Mouse (Mus musculus) liver, adult 2 months (tissue): ENCODE data around the gene Angptl1. TPM values are rescaled to one million over a fixed set of nuclear protein-coding genes. Genes with fewer than 3 reads are reported as not detected.

ENCODE experiments used
- DNase-seq: peaks from one replicate; pipeline ENCODE4 v3.0.0-alpha.2; 2011; ENCODE audit warnings: low read depth, low spot score; ENCODE audit errors: extremely low read depth
- H3K27ac ChIP-seq: fragments of 200-500 bp; replicated peaks from 2 replicates; pipeline ENCODE4 v1.5.1; 2012; ENCODE audit warnings: low read depth, mild to moderate bottlenecking, control low read depth, inconsistent platforms, low read length; ENCODE audit not compliant: insufficient read depth
- H3K27me3 ChIP-seq: fragments of 200-500 bp; 2 replicates; pipeline ENCODE4 v1.6.1; 2012; ENCODE audit warnings: mild to moderate bottlenecking, moderate library complexity, low read length, inconsistent platforms; ENCODE audit not compliant: control insufficient read depth, insufficient read depth
- H3K36me3 ChIP-seq: fragments of 200-500 bp; 2 replicates; pipeline ENCODE4 v1.6.1; 2012; ENCODE audit warnings: low read length, inconsistent platforms; ENCODE audit not compliant: control insufficient read depth, insufficient read depth
- H3K4me1 ChIP-seq: fragments of 200-500 bp; 2 replicates; pipeline ENCODE4 v1.6.1; 2011; ENCODE audit warnings: low read length; ENCODE audit not compliant: control insufficient read depth, insufficient read depth
- H3K4me3 ChIP-seq: fragments of 200-500 bp; 2 replicates; pipeline ENCODE4 v1.5.1; 2011; ENCODE audit warnings: low read depth, mild to moderate bottlenecking, control low read depth, low read length, moderate library complexity; ENCODE audit not compliant: insufficient read depth
- H3K79me2 ChIP-seq: fragments of 200-500 bp; 2 replicates; pipeline ENCODE4 v1.6.1; 2012; ENCODE audit warnings: inconsistent platforms, mild to moderate bottlenecking, low read length, moderate library complexity; ENCODE audit not compliant: control insufficient read depth, insufficient read depth
- H3K9ac ChIP-seq: fragments of 200-500 bp; 2 replicates; pipeline ENCODE4 v1.6.1; 2012; ENCODE audit warnings: low read depth, mild to moderate bottlenecking, control low read depth, inconsistent platforms, low read length
- CTCF ChIP-seq: fragments of 200-500 bp; IDR thresholded peaks from 2 replicates; pipeline ENCODE4 v1.5.1; 2011; ENCODE audit warnings: low read depth, low read length, control low read depth
- POLR2A ChIP-seq: fragments of 200-500 bp; IDR thresholded peaks from 2 replicates; pipeline ENCODE4 v1.6.1; 2011; ENCODE audit warnings: low read length, control low read depth; ENCODE audit not compliant: insufficient read depth; ENCODE audit errors: extremely low read depth
- WGBS: fragments of 180-500 bp; shearing (Covaris S2); methylation state at CpG from one replicate; pipeline ENCODE4 v1.1.7; 2018; 5-methylcytosine and 5-hydroxymethylcytosine counted together
- polyA plus RNA-seq: library from polyadenylated mRNA; depleted of rRNA; stranded (reverse); fragments of >200 nt; gene quantifications from 2 replicates; pipeline ENCODE4 v1.2.3, GENCODE M21; 2012
- total RNA-seq: library from RNA; depleted of rRNA; stranded (reverse); fragments of >200 nt; gene quantifications from 2 replicates; pipeline ENCODE4 v1.2.3, GENCODE M21; 2014

The Angptl1 gene
- total and polyA plus RNA-seq, 2 experiments: 0.16 to 0.37 TPM

DNA sequence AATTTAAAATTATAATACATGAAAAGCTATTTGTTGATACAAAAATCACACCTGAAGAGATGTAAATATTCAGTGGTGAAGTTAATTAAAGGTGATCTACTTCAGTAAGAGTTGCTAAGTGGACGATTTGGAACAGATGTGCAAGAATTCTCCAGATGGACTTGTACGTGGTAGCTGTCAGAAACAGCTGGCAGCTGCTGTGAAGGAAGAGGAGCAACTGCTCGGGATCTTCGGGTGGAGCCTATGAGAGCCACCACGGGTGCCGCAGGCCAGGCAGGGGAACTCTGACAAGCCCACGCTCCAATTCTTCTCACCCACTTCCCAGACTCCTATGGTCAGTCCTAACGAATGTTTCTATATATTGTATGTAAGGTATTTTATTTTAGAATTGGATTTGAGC is 25.6 kb upstream of the Angptl1 start:
- WGBS: 87% methylated on average over 8 of the region's 8 CpGs
- H3K27ac ChIP-seq: no peak overlapping the region

DNA sequence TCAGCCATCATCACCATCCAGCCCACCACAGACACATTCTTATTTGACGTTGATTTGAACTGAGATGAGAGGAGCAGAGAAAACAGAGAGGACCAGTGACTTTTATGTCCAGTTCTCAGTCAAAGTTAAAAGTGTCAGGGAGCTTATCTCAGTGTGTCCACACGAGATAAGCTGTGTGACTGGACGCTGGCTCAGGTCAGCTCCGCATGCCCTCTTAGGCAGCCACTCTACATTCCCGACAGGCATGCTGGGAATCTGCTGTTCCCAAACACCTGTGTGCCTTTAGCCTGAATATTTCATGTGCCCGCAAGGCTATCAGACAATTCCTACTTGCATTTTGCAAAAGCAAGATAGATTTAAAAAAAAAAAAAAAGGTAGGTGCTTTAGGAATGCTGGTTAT is 24.9 kb upstream of the Angptl1 start:
- peak; percentile 45 for DNase-seq
- no peak for TF ChIP-seq POLR2A
- peaks cover under 1% of the 10 kb centered on the region for H3K4me1 ChIP-seq
- H3K27me3 ChIP-seq: no peaks in the 10 kb centered on the region
- no peak overlapping the region for H3K4me3 ChIP-seq
- WGBS: 28% methylated on average over 6 of the region's 6 CpGs
- no peak overlapping the region for H3K9ac ChIP-seq
- no peaks in the 10 kb centered on the region for H3K79me2 ChIP-seq
- peaks cover 5% of the 10 kb centered on the region; the same call in 1 of the 2 replicates for H3K36me3 ChIP-seq
- H3K27ac ChIP-seq: no peak overlapping the region

More for the DNA sequence above, 25.6 kb upstream of the Angptl1 start:
- Histone ChIP-seq H3K36me3 (peaks cover 5% of the 10 kb centered on the region; the same call in 1 of the 2 replicates), H3K4me3 (no peak overlapping the region), H3K27me3 (no peaks in the 10 kb centered on the region), H3K9ac (no peak overlapping the region), H3K79me2 (no peaks in the 10 kb centered on the region), H3K4me1 (peaks cover 2% of the 10 kb centered on the region)
- TF ChIP-seq POLR2A (no peak), CTCF (no peak)
- DNase-seq: no peak

DNA sequence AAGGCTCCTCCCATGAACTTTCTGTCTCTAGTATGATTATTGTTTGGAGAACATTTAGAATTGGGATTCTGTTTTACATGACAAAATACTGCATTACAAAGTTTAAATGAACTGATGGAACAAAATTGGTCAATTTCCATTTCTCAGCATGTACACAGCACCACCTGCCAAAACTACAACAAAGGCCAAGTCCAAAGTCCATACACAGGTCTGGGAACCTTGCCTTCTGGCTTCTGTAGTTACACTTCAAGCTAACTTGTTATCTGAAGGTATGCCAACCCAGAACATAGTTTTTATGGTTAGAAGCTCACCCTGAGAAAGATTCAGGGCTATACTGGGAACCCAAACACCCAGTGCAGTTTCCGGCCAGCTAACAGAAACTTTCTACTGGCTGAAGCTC is 19.1 kb upstream of the Angptl1 start:
- H3K4me1 ChIP-seq: peaks cover 3% of the 10 kb centered on the region
- no peak overlapping the region for H3K4me3 ChIP-seq
- TF ChIP-seq POLR2A: no peak
- TF ChIP-seq CTCF: no peak
- H3K79me2 ChIP-seq: no peaks in the 10 kb centered on the region
- DNase-seq: peak; percentile 97
- H3K36me3 ChIP-seq: peaks cover 11% of the 10 kb centered on the region; the same call in 1 of the 2 replicates
- H3K9ac ChIP-seq: no peak overlapping the region
- H3K27me3 ChIP-seq: no peaks in the 10 kb centered on the region
- H3K27ac ChIP-seq: peak overlapping the region; percentile 68; the same call in 1 of the 2 replicates
- WGBS: 21% methylated on average over 1 of the region's 1 CpGs

DNA sequence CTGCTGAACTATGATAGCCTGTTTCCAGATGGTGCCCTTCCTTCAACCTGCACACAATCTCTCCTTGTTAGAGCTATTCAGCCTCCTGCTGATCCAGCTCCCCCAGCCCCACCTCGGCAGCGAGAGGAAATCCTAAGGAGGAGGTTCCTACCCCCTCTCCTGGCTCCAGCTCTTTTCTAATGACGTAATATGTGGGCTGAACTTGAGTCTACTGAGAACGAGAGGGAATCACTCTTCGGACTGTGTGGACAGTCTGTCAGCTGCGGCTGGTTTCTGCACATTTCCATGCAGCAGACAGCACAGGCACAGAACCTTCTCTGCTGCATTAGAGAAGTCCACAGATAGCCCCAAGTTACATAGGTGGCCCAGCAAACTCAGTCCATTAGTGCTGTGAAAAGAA is 333 bp downstream of the Angptl1 start:
- DNase-seq: peak; percentile 64
- Histone ChIP-seq H3K36me3 (no peaks in the 10 kb centered on the region), H3K27me3 (no peaks in the 10 kb centered on the region), H3K4me3 (no peak overlapping the region), H3K79me2 (no peaks in the 10 kb centered on the region), H3K4me1 (peaks cover 8% of the 10 kb centered on the region; the same call in 1 of the 2 replicates), H3K9ac (no peak overlapping the region), H3K27ac (no peak overlapping the region)
- TF ChIP-seq CTCF: no peak
- no peak for TF ChIP-seq POLR2A
- 3% methylated on average over 6 of the region's 6 CpGs for WGBS

DNA sequence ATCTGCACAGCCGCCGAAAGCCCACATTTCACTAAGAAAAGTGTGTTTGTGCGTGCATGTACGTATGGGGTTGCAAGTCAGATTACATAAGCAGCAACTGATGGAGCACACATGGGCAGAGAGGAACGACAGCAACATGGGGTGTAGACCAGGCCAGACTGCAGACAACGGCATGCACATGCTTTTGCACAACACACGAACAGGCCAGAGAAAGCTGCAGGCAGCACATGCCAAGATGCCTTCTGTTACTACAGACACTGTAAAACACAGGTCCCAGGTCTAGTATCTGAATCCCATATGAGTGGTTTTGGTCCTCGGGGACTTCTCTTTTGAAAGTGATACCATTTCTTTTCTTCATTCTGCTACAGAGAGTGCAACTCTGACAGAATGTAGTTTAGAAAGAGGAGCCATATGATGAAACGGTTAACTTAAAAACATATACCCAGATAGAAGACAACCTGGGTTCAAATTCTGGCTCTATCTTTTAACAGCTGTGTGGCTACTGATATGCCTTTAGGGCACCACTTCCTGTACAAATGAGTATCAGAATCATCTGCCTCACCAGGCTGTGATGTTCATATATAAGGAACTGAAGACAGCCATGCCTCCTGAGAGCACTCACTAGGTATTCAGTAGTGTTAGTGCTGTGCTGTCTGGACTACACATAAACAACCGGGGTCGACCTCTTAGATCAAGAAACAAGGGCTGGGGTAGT is 3.4 kb downstream of the Angptl1 start:
- 83% methylated on average over 11 of the region's 11 CpGs for WGBS
- Histone ChIP-seq H3K36me3 (no peaks in the 10 kb centered on the region), H3K9ac (no peak overlapping the region), H3K4me1 (peaks cover 8% of the 10 kb centered on the region; the same call in 1 of the 2 replicates), H3K27me3 (no peaks in the 10 kb centered on the region), H3K4me3 (no peak overlapping the region), H3K27ac (no peak overlapping the region), H3K79me2 (no peaks in the 10 kb centered on the region)
- no peak for DNase-seq
- TF ChIP-seq POLR2A: no peak
- no peak for TF ChIP-seq CTCF

DNA sequence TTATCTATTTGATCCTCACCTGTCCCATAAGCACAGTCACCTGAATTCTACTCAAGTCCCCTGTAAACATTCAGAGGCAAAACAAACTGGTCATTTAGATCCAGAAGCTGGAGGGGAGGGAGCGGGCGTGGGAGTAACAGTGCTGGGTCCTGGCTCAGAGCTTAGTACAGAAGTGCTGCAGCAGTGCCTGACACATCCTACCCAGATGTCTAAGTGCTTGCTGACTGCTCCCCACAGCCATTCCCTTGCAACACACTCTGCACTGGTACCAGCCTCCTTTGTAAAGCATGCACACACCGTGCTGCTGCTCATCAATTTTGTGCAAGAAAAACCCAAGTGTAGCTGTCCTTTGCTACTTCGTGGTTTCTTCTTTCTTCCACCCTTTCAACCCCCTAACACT is 8.7 kb downstream of the Angptl1 start:
- 76% methylated on average over 4 of the region's 4 CpGs for WGBS

More for the DNA sequence above, 8.7 kb downstream of the Angptl1 start:
- Histone ChIP-seq H3K4me3 (no peak overlapping the region), H3K27me3 (no peaks in the 10 kb centered on the region), H3K36me3 (no peaks in the 10 kb centered on the region), H3K79me2 (no peaks in the 10 kb centered on the region), H3K9ac (no peak overlapping the region), H3K27ac (no peak overlapping the region), H3K4me1 (peaks cover 3% of the 10 kb centered on the region; the same call in 1 of the 2 replicates)
- TF ChIP-seq CTCF: no peak
- TF ChIP-seq POLR2A: no peak
- no peak for DNase-seq
